Mouse (Mus musculus): ENCODE results near the gene B4gat1.
"Not testable (repeated sequence)": the region's sequence is repeated elsewhere in the genome, so short reads cannot be mapped to it uniquely, and the experiment has no call there.

Gene B4gat1

GRCm38 (mm10) chr19:5083961-5084833 is 45.6 kb downstream of the B4gat1 start:
- DNase-seq (ENCODE audit: extremely low spot score), result no peak

GRCm38 (mm10) chr19:5084834-5085144 is 46.2 kb downstream of the B4gat1 start:
- DNase-seq (ENCODE audit: extremely low spot score), result no peak

- DNase-seq (ENCODE audit: extremely low spot score), result no peak
These were observed 46.7 kb downstream of the B4gat1 start, which contains the start of gene Tmem151a for GRCm38 (mm10) chr19:5085145-5085863. Gene Tmem151a, minus strand, starts transcription at chr19:5085531.

GRCm38 (mm10) chr19:5086533-5086932 is 47.9 kb downstream of the B4gat1 start:
- DNase-seq (ENCODE audit: extremely low spot score), result not testable (repeated sequence)

GRCm38 (mm10) chr19:5087884-5088728 is 49.5 kb downstream of the B4gat1 start, which contains the start of gene Yif1a:
Gene Yif1a, plus strand, starts transcription at chr19:5088538.
- peak; percentile 95 for DNase-seq (ENCODE audit: extremely low spot score)

GRCm38 (mm10) chr19:5089324-5089723 is 50.7 kb downstream of the B4gat1 start:
- no peak for DNase-seq (ENCODE audit: extremely low spot score)
